Mouse (Mus musculus) bone marrow, adult 2 months (tissue): ENCODE measurements around the gene Tnfrsf21.

Experiments
- CTCF ChIP-seq: fragments of 200-500 bp; IDR thresholded peaks from 2 replicates; pipeline ENCODE4 v1.5.1; 2011; ENCODE audit warnings: low read length, control low read depth; ENCODE audit not compliant: control insufficient read depth, insufficient read depth
- POLR2A ChIP-seq: fragments of 200-500 bp; IDR thresholded peaks from 2 replicates; pipeline ENCODE4 v1.6.1; 2011; ENCODE audit warnings: low read depth, mild to moderate bottlenecking, control low read depth, low read length, borderline replicate concordance; ENCODE audit not compliant: control insufficient read depth

- no peak for TF ChIP-seq CTCF
- no peak for TF ChIP-seq POLR2A
Observed at GRCm38 (mm10) chr17:43107338-43107737, 91.0 kb downstream of the Tnfrsf21 start.
